Mouse (Mus musculus) stomach, embryonic 14.5 days (tissue): ENCODE data around the gene Sstr2. TPM values are rescaled to one million over a fixed set of nuclear protein-coding genes. Genes with fewer than 3 reads are reported as not detected.

Source experiments
- ATAC-seq: fragments of 200-750 bp; cut with Nextera tagmentation; 2 replicates; pipeline ENCODE4 v1.8.0; 2017; ENCODE audit warnings: low read depth, moderate TSS enrichment; ENCODE audit not compliant: insufficient number of reproducible peaks, insufficient read depth, low FRiP score
- H3K27ac ChIP-seq: fragments of 300-500 bp; sonication (generic); 2 replicates; pipeline ENCODE4 v1.5.1; 2014; ENCODE audit warnings: mild to moderate bottlenecking, low read length, moderate library complexity, mixed read lengths
- H3K27me3 ChIP-seq: fragments of 300-500 bp; sonication (generic); 2 replicates; pipeline ENCODE4 v1.6.1; 2014; ENCODE audit warnings: low read length, control low read depth, mixed read lengths; ENCODE audit not compliant: control insufficient read depth, insufficient read depth
- H3K36me3 ChIP-seq: fragments of 300-500 bp; sonication (generic); 2 replicates; pipeline ENCODE4 v1.6.1; 2014; ENCODE audit warnings: mild to moderate bottlenecking, control low read depth, low read length, moderate library complexity, mixed read lengths; ENCODE audit not compliant: control insufficient read depth, insufficient read depth
- H3K4me1 ChIP-seq: fragments of 300-500 bp; sonication (generic); 2 replicates; pipeline ENCODE4 v1.6.1; 2014; ENCODE audit warnings: low read length, control low read depth, mixed read lengths; ENCODE audit not compliant: control insufficient read depth, insufficient read depth
- H3K4me2 ChIP-seq: fragments of 300-500 bp; sonication (generic); replicated peaks from 2 replicates; pipeline ENCODE4 v1.6.1; 2014; ENCODE audit warnings: low read depth, low read length, control low read depth
- H3K4me3 ChIP-seq: fragments of 300-500 bp; sonication (generic); 2 replicates; pipeline ENCODE4 v1.5.1; 2014; ENCODE audit warnings: low read depth, low read length, control low read depth
- H3K9ac ChIP-seq: fragments of 300-500 bp; sonication (generic); replicated peaks from 2 replicates; pipeline ENCODE4 v1.6.1; 2014; ENCODE audit warnings: low read depth, mild to moderate bottlenecking, control low read depth, low read length, moderate library complexity, mixed read lengths
- H3K9me3 ChIP-seq: fragments of 300-500 bp; sonication (generic); 2 replicates; pipeline ENCODE4 v1.6.1; 2016; ENCODE audit warnings: low read depth, low read length, control low read depth; ENCODE audit not compliant: control insufficient read depth
- WGBS: fragments of 180-500 bp; shearing (Covaris S2); extraction: QIAGEN DNeasy Blood & Tissue Kit; methylation state at CpG from one replicate; pipeline ENCODE4 v1.1.7; 2014; 5-methylcytosine and 5-hydroxymethylcytosine counted together
- polyA plus RNA-seq: library from polyadenylated mRNA; unstranded; fragments of >200 nt; fragmentation: Nextera tagmentation; extraction: Ambion mirVana; gene quantifications from 2 replicates; pipeline ENCODE4 v1.2.1, GENCODE M21; 2014

Gene Sstr2
- polyA plus RNA-seq, 1 experiment from 2014 or later, result 0.56 TPM

GRCm38 (mm10) chr11:113614476-113614875 is 4.7 kb upstream of the Sstr2 start:
- Histone ChIP-seq H3K27ac (no peak overlapping the region), H3K4me3 (no peak overlapping the region), H3K9ac (no peak overlapping the region), H3K27me3 (0 out of 2 replicates have a peak, but pooled peaks cover 6% of the 10 kb centered on the region), H3K36me3 (no peaks in the 10 kb centered on the region), H3K4me1 (peaks cover 17% of the 10 kb centered on the region; the same call in 1 of the 2 replicates), H3K4me2 (no peak overlapping the region), H3K9me3 (no peaks in the 10 kb centered on the region)
- no peak for ATAC-seq
- WGBS, result 82% methylated on average over 6 of the region's 6 CpGs

GRCm38 (mm10) chr11:113617132-113617911 is 1.8 kb upstream of the Sstr2 start:
- Histone ChIP-seq H3K27me3 (peaks cover 19% of the 10 kb centered on the region), H3K36me3 (no peaks in the 10 kb centered on the region), H3K9me3 (no peaks in the 10 kb centered on the region), H3K27ac (no peak overlapping the region), H3K4me3 (no peak overlapping the region), H3K9ac (no peak overlapping the region), H3K4me2 (no peak overlapping the region), H3K4me1 (peaks cover 13% of the 10 kb centered on the region; the same call in 1 of the 2 replicates)
- WGBS, result 39% methylated on average over 14 of the region's 14 CpGs
- peak; percentile 25; the same call in 1 of the 2 replicates for ATAC-seq

- H3K27ac ChIP-seq, result no peak overlapping the region
- peaks cover 12% of the 10 kb centered on the region; the same call in 1 of the 2 replicates for H3K4me1 ChIP-seq
- no peaks in the 10 kb centered on the region for H3K36me3 ChIP-seq
- peak overlapping the region; percentile 85 for H3K4me2 ChIP-seq
- no peak for ATAC-seq
- peaks cover 19% of the 10 kb centered on the region for H3K27me3 ChIP-seq
- 20% methylated on average over 4 of the region's 4 CpGs for WGBS
- peak overlapping the region; percentile 31; the same call in 1 of the 2 replicates for H3K4me3 ChIP-seq
- H3K9me3 ChIP-seq, result no peaks in the 10 kb centered on the region
- no peak overlapping the region for H3K9ac ChIP-seq
Observed at GRCm38 (mm10) chr11:113618303-113618671, 855 bp upstream of the Sstr2 start.

- H3K27me3 ChIP-seq, result peaks cover 19% of the 10 kb centered on the region
Observed at GRCm38 (mm10) chr11:113619420-113620080, 408 bp downstream of the Sstr2 start.

GRCm38 (mm10) chr11:113621001-113621400 is 1.9 kb downstream of the Sstr2 start:
- no peak for ATAC-seq
- no peak overlapping the region for H3K27ac ChIP-seq
- H3K36me3 ChIP-seq, result no peaks in the 10 kb centered on the region
- no peak overlapping the region for H3K4me2 ChIP-seq
- WGBS, result 69% methylated on average over 2 of the region's 2 CpGs
- H3K4me3 ChIP-seq, result no peak overlapping the region
- H3K9ac ChIP-seq, result no peak overlapping the region
- no peaks in the 10 kb centered on the region for H3K9me3 ChIP-seq
- H3K27me3 ChIP-seq, result peaks cover 19% of the 10 kb centered on the region
- peaks cover 12% of the 10 kb centered on the region; the same call in 1 of the 2 replicates for H3K4me1 ChIP-seq

More at GRCm38 (mm10) chr11:113619420-113620080, 408 bp downstream of the Sstr2 start:
- Histone ChIP-seq H3K9ac (no peak overlapping the region; the same call in 1 of the 2 replicates), H3K4me1 (peaks cover 12% of the 10 kb centered on the region; the same call in 1 of the 2 replicates), H3K36me3 (no peaks in the 10 kb centered on the region), H3K9me3 (no peaks in the 10 kb centered on the region), H3K27ac (no peak overlapping the region), H3K4me3 (peak overlapping the region; percentile 31), H3K4me2 (peak overlapping the region; percentile 85)
- no peak for ATAC-seq
- WGBS, result 3% methylated on average over 31 of the region's 31 CpGs

GRCm38 (mm10) chr11:113622028-113622427 is 2.9 kb downstream of the Sstr2 start:
- no peak overlapping the region for H3K4me3 ChIP-seq
- no peaks in the 10 kb centered on the region for H3K36me3 ChIP-seq
- H3K4me2 ChIP-seq, result no peak overlapping the region
- no peak for ATAC-seq
- peaks cover 12% of the 10 kb centered on the region; the same call in 1 of the 2 replicates for H3K4me1 ChIP-seq
- H3K27ac ChIP-seq, result no peak overlapping the region
- no peak overlapping the region for H3K9ac ChIP-seq
- H3K9me3 ChIP-seq, result no peaks in the 10 kb centered on the region
- WGBS, result 76% methylated on average over 4 of the region's 4 CpGs
- peaks cover 19% of the 10 kb centered on the region for H3K27me3 ChIP-seq

- Histone ChIP-seq H3K36me3 (no peaks in the 10 kb centered on the region), H3K4me1 (no peaks in the 10 kb centered on the region), H3K27me3 (peaks cover 9% of the 10 kb centered on the region), H3K9ac (no peak overlapping the region), H3K27ac (no peak overlapping the region), H3K9me3 (no peaks in the 10 kb centered on the region), H3K4me3 (no peak overlapping the region), H3K4me2 (no peak overlapping the region)
- no peak for ATAC-seq
- WGBS, result 84% methylated on average over 18 of the region's 18 CpGs
Observed at GRCm38 (mm10) chr11:113625437-113625836, 6.3 kb downstream of the Sstr2 start.

GRCm38 (mm10) chr11:113627785-113628184 is 8.6 kb downstream of the Sstr2 start:
- ATAC-seq, result no peak
- Histone ChIP-seq H3K4me2 (no peak overlapping the region), H3K9me3 (no peaks in the 10 kb centered on the region), H3K4me3 (no peak overlapping the region), H3K36me3 (no peaks in the 10 kb centered on the region), H3K27me3 (no peaks in the 10 kb centered on the region), H3K9ac (no peak overlapping the region), H3K27ac (no peak overlapping the region), H3K4me1 (no peaks in the 10 kb centered on the region)
- 46% methylated on average over 4 of the region's 4 CpGs for WGBS
